Mouse (Mus musculus): ENCODE results near the gene Barhl2.

The Barhl2 gene

GRCm38 (mm10) chr5:106457986-106458476 is at the start of gene Barhl2:
Gene Barhl2 (minus strand): TSS chr5:106458166.
- DNase-seq, result no peak

- no peak for DNase-seq
Observed at GRCm38 (mm10) chr5:106506061-106506460, 48.1 kb upstream of the Barhl2 start.

GRCm38 (mm10) chr5:106502684-106503545 is 44.9 kb upstream of the Barhl2 start:
- no peak for DNase-seq

- DNase-seq, result no peak
Observed at GRCm38 (mm10) chr5:106502271-106502670, 44.3 kb upstream of the Barhl2 start.

- DNase-seq, result no peak
Observed at GRCm38 (mm10) chr5:106491771-106492170, 33.8 kb upstream of the Barhl2 start.

- DNase-seq, result no peak
Observed at GRCm38 (mm10) chr5:106472105-106472500, 14.1 kb upstream of the Barhl2 start.

- DNase-seq, result no peak
Observed at GRCm38 (mm10) chr5:106471235-106472104, 13.5 kb upstream of the Barhl2 start.

GRCm38 (mm10) chr5:106465129-106465790 is 7.3 kb upstream of the Barhl2 start:
- no peak for DNase-seq

- no peak for DNase-seq
Observed at GRCm38 (mm10) chr5:106464336-106465128, 6.6 kb upstream of the Barhl2 start.

GRCm38 (mm10) chr5:106463661-106464191 is 5.8 kb upstream of the Barhl2 start:
- no peak for DNase-seq

GRCm38 (mm10) chr5:106461913-106462312 is 3.9 kb upstream of the Barhl2 start:
- DNase-seq, result peak; percentile 59

- no peak for DNase-seq
Observed at GRCm38 (mm10) chr5:106461431-106461830, 3.5 kb upstream of the Barhl2 start.

GRCm38 (mm10) chr5:106460535-106460934 is 2.6 kb upstream of the Barhl2 start:
- DNase-seq, result no peak

- DNase-seq, result no peak
Observed at GRCm38 (mm10) chr5:106460001-106460511, 2.1 kb upstream of the Barhl2 start.

GRCm38 (mm10) chr5:106459120-106459641 is 1.2 kb upstream of the Barhl2 start:
- DNase-seq, result no peak

- DNase-seq, result no peak
Observed at GRCm38 (mm10) chr5:106458477-106459119, 632 bp upstream of the Barhl2 start.

GRCm38 (mm10) chr5:106457111-106457925 is 648 bp downstream of the Barhl2 start:
- DNase-seq, result no peak

GRCm38 (mm10) chr5:106455984-106456383 is 2.0 kb downstream of the Barhl2 start:
- DNase-seq, result no peak

GRCm38 (mm10) chr5:106455106-106455920 is 2.7 kb downstream of the Barhl2 start:
- DNase-seq, result no peak
